Mouse (Mus musculus): Measurements from ENCODE around the gene Megf9. TPM values are rescaled to one million over a fixed set of nuclear protein-coding genes. Genes with fewer than 3 reads are reported as not detected.

The Megf9 gene
- polyA plus RNA-seq, 1 experiment from 2014 or later = 32.5 TPM

DNA sequence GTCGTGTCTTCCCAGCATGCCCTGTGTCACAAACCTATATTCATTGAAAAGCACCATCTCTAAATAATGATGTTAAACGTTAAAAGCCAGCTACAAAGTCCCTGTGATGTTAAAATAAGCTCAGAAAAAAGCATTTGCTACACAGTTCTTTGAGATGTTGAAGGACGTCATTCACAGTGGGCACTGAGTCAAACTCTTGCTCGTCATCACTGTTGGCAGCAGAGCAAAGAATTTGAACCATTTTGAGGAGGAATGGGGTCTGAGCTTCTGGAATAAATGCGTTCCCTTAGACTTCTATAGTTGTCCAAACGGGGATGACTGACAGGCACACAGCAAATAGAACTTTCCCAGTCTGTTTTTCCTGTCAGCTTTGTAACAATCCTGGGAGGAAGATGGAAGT lies 5.9 kb upstream of the Megf9 start:
- no peaks in the 10 kb centered on the region for H3K9me3 ChIP-seq
- H3K4me2 ChIP-seq (replicated peaks) = no peak overlapping the region
- H3K36me3 ChIP-seq = no peaks in the 10 kb centered on the region
- H3K4me1 ChIP-seq = peaks cover 12% of the 10 kb centered on the region
- H3K27me3 ChIP-seq (replicated peaks) = no peaks in the 10 kb centered on the region
- WGBS = 85% methylated on average over 6 of the region's 6 CpGs
- no peak overlapping the region for H3K27ac ChIP-seq
- no peak overlapping the region for H3K9ac ChIP-seq
- no peak overlapping the region for H3K4me3 ChIP-seq
- ATAC-seq (ENCODE audit: low FRiP score, low read depth) = no peak

DNA sequence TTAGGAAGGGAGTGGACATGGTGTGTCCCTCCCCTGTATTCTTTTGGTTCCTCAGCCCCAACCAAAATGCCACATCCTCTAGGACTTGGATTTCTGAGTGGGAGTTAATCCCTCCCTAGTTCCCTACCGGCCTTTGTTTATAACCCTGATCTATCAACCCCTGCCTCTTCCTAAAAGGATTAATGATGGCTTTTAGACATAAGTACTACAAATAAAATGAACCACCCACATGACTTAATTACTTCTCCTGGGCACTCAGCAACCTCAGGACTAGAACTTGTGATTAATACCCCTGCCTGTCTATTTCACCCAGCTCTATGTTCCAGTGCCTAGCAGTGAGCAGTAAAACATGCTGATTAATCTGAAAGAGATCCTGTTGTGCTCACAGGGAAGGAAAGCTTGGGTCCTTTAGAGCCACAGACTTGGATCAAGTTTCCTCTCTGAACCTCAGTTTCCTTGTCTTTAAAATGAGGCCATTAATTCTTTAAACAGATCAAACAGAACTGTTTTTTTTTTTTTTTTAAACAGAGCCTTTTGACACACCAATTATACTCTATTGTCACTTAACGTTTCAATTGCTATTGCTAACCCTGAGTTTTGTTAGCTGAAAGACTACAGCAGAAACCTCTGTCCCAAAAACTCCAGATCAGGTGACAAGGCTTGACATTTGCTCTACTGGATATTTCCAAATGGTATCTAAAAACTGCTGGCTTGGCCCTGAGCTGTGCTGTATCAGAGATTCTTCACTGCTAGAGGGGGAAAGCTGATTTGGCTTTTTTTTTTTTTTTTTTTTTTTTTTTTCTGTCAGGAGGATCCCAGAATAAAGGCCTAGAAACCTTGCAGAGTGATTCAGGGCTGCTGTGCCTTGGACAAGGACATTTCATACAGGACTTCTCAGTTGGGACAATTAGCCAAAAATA lies 2.1 kb upstream of the Megf9 start:
- Histone ChIP-seq H3K9ac (no peak overlapping the region), H3K27me3 (replicated peaks) (no peaks in the 10 kb centered on the region), H3K4me3 (no peak overlapping the region), H3K4me2 (replicated peaks) (no peak overlapping the region), H3K27ac (no peak overlapping the region), H3K9me3 (no peaks in the 10 kb centered on the region), H3K36me3 (no peaks in the 10 kb centered on the region), H3K4me1 (peaks cover 25% of the 10 kb centered on the region)
- no peak for ATAC-seq (ENCODE audit: low FRiP score, low read depth)
- WGBS = 4% methylated on average over 2 of the region's 2 CpGs

- no peaks in the 10 kb centered on the region for H3K9me3 ChIP-seq
- H3K4me3 ChIP-seq = peak overlapping the region; percentile 88
- H3K27me3 ChIP-seq (replicated peaks) = no peaks in the 10 kb centered on the region
- H3K27ac ChIP-seq = peak overlapping the region; percentile 100
- H3K4me1 ChIP-seq = peaks cover 33% of the 10 kb centered on the region
- no peaks in the 10 kb centered on the region for H3K36me3 ChIP-seq
- peak overlapping the region; percentile 93 for H3K9ac ChIP-seq
- ATAC-seq (ENCODE audit: low FRiP score, low read depth) = peak; percentile 1; the same call in 1 of the 2 replicates
- H3K4me2 ChIP-seq (replicated peaks) = peak overlapping the region; percentile 66
- WGBS = 12% methylated on average over 7 of the region's 7 CpGs
Measured at GRCm38 (mm10) chr4:70535711-70536311, 1.0 kb upstream of the Megf9 start.

DNA sequence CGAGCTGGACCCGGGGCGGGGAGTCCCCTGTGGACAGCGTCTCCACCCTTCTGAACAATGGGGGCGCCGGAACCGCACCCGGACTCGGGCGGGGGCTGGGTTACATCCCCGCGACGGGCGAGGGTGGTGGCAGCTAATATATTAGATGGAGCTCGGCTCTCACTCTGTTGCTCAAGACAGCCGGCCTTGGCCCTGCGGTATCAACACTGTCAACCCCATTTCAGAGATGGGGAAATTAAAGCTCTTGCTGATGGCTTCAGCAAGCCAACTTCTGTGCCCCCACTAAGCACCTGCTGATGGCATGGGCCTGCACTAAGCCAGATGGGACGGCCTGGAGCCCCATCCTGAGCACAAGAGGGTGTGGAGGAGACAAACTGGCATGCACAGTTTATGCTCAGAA lies 494 bp upstream of the Megf9 start:
- peak overlapping the region; percentile 100 for H3K27ac ChIP-seq
- H3K9ac ChIP-seq = peak overlapping the region; percentile 93
- H3K4me1 ChIP-seq = peaks cover 36% of the 10 kb centered on the region
- H3K9me3 ChIP-seq = no peaks in the 10 kb centered on the region
- no peaks in the 10 kb centered on the region for H3K36me3 ChIP-seq
- no peaks in the 10 kb centered on the region for H3K27me3 ChIP-seq (replicated peaks)
- H3K4me2 ChIP-seq (replicated peaks) = peak overlapping the region; percentile 66
- ATAC-seq (ENCODE audit: low FRiP score, low read depth) = peak; percentile 66
- peak overlapping the region; percentile 88 for H3K4me3 ChIP-seq
- WGBS = 1% methylated on average over 18 of the region's 18 CpGs

DNA sequence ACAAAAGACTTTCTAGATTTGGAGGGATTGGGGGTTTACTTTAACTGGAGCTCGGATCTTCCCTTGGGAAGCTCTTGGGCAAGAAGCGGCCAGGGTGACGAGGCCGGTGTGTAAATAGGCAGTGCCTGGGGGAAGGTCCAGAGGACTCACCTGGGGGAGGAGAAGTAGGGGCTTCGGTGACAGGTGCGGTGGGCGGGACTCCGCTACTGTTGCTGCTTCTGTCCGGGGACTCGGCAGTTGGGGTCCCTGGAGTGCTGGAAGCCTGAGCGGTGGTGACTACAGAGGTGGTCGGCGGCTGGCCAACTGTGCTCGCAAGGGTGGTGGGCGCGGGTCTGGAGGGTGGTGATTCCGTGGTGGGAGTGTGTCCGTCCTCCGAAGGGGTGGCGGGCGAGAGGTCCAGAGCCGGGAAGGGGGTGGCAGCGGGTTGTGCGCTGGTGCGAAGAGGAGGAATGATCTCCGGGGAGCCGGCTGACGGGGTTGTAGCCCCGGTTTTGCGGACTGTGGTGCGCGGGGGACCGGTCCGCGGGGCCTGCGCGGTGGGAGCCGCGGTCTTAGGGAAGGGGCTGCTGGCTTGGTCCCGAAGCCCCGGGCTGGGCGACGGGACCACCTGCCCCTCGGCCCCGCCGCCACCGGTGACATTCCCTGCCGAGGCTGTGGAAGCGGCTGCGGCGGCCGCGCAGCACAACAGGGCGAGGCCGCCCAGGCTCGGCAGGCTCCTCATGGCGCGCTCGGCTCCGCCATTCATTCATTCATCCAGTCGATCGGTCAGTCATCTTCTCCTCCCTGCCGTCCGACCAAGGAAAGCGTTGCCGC lies 511 bp downstream of the Megf9 start:
- Histone ChIP-seq H3K4me2 (replicated peaks) (peak overlapping the region; percentile 66), H3K9me3 (no peaks in the 10 kb centered on the region), H3K4me3 (peak overlapping the region; percentile 88), H3K27me3 (replicated peaks) (no peaks in the 10 kb centered on the region), H3K9ac (peak overlapping the region; percentile 93), H3K27ac (peak overlapping the region; percentile 75), H3K36me3 (no peaks in the 10 kb centered on the region), H3K4me1 (peaks cover 36% of the 10 kb centered on the region)
- WGBS = under 1% methylated on average over 63 of the region's 66 CpGs
- ATAC-seq (ENCODE audit: low FRiP score, low read depth) = peak; percentile 66

DNA sequence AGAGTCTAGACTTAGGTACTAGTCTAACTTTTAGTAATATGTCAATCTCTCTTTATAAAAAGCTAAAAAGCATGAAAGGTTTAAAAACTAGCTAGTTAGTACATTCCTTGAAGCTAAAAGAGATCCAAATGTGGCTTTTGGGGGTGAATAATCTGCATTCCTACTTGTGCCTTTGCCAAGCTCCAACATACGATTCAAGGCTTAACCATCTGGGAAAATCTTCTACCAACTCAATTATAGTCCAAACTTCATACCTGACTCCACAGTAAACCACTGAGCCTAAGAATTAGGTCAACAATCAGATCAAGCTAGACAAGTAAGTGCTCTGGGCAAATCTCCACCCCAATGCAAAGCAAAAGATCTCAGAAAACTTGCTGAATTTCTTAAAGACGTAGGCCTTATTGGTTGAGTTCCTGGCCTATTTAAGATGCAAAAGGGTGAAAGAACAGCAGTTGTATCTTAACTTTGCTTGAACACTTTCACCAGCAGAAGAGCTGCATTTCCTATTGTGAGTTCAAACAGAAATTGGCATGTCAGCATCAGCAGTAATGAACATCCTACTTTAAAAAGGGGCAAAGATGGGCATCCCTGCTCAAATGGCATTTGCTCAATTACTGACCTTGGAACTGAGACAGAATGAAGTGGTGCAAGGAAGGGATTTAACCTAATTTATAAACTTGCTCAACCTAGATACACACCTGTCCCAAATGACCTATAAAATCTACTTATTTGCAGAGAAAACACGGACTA lies 1.6 kb downstream of the Megf9 start:
- no peak overlapping the region for H3K27ac ChIP-seq
- WGBS = 43% methylated on average over 3 of the region's 3 CpGs
- peak overlapping the region; percentile 93 for H3K9ac ChIP-seq
- H3K9me3 ChIP-seq = no peaks in the 10 kb centered on the region
- H3K4me2 ChIP-seq (replicated peaks) = peak overlapping the region; percentile 66
- H3K27me3 ChIP-seq (replicated peaks) = no peaks in the 10 kb centered on the region
- no peaks in the 10 kb centered on the region for H3K36me3 ChIP-seq
- H3K4me1 ChIP-seq = peaks cover 36% of the 10 kb centered on the region
- ATAC-seq (ENCODE audit: low FRiP score, low read depth) = no peak
- peak overlapping the region; percentile 88 for H3K4me3 ChIP-seq

GRCm38 (mm10) chr4:70531021-70531420 lies 3.8 kb downstream of the Megf9 start:
- Histone ChIP-seq H3K9ac (no peak overlapping the region), H3K36me3 (no peaks in the 10 kb centered on the region), H3K4me3 (0 out of 2 replicates have a peak overlapping the region, but pooled peaks have one; percentile 4), H3K4me1 (peaks cover 27% of the 10 kb centered on the region), H3K27me3 (replicated peaks) (no peaks in the 10 kb centered on the region), H3K9me3 (no peaks in the 10 kb centered on the region), H3K27ac (no peak overlapping the region), H3K4me2 (replicated peaks) (peak overlapping the region; percentile 46)
- 81% methylated on average over 1 of the region's 1 CpGs for WGBS
- no peak for ATAC-seq (ENCODE audit: low FRiP score, low read depth)

DNA sequence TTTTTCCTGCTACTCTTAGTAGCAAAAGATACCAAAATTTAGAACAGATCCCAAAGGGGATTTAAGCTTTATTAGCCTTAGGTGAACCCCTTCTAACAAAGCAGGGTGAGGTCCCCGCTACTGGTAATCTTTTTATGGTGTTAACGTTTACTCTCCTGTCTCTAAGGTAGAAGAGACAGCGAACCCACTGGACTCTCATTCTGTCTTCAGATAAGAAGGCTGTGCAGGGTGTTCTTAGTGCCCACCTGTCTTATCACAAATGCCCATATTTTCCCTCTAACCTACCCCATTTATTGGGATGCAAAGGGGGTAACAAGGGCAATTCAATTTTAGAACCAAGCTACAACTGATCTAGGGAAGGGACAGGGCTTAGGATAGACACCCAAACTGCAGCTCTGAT lies 6.2 kb downstream of the Megf9 start:
- H3K9ac ChIP-seq = no peak overlapping the region
- no peak for ATAC-seq (ENCODE audit: low FRiP score, low read depth)
- H3K36me3 ChIP-seq = no peaks in the 10 kb centered on the region
- WGBS = 86% methylated on average over 3 of the region's 3 CpGs
- H3K4me2 ChIP-seq (replicated peaks) = no peak overlapping the region
- no peaks in the 10 kb centered on the region for H3K9me3 ChIP-seq
- peaks cover 23% of the 10 kb centered on the region for H3K4me1 ChIP-seq
- no peak overlapping the region for H3K27ac ChIP-seq
- no peaks in the 10 kb centered on the region for H3K27me3 ChIP-seq (replicated peaks)
- H3K4me3 ChIP-seq = no peak overlapping the region

GRCm38 (mm10) chr4:70523346-70523745 lies 11.4 kb downstream of the Megf9 start:
- Histone ChIP-seq H3K27ac (no peak overlapping the region), H3K9me3 (no peaks in the 10 kb centered on the region), H3K4me3 (no peak overlapping the region), H3K4me1 (no peaks in the 10 kb centered on the region), H3K36me3 (no peaks in the 10 kb centered on the region), H3K9ac (no peak overlapping the region), H3K27me3 (replicated peaks) (no peaks in the 10 kb centered on the region), H3K4me2 (replicated peaks) (no peak overlapping the region)
- ATAC-seq (ENCODE audit: low FRiP score, low read depth) = no peak
- 87% methylated on average over 2 of the region's 2 CpGs for WGBS

DNA sequence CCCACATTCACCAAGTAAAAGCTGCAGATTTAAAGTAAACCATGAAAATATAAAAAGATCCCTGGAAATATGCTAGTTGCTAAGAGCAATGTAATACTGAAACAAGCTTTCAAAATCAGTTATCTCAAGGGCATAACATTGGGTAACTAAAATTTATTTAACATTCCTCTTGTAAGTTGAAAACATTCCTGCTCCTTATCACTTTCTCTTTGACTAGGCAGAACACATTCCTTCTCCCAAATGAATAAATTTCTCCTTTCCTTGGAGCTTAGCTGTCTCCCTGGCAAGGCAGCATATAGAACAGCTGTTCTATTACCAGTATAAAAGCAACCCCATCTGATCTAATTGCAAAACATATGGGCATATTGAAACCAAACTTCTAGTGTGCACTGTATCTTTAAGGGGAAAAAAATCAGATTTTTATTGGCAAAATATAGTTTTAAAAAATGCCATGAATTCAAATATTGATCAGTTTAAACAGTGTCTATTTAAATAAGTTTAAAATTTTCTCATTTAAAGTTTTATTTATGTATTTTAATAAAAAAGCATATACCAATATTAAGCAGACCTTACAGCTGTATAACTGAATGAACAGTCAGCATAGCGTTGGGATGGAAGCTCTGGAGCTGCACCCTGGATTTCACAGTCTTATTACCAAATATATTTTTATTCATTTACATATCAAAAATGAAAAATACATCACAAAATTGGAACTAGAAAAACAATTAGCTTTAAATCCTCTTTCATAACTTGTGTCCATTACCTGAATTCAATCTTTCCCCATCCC lies 13.1 kb downstream of the Megf9 start:
- no peak overlapping the region for H3K4me3 ChIP-seq
- 98% methylated on average over 1 of the region's 1 CpGs for WGBS
- H3K9me3 ChIP-seq = no peaks in the 10 kb centered on the region
- H3K9ac ChIP-seq = no peak overlapping the region
- H3K27ac ChIP-seq = no peak overlapping the region
- no peaks in the 10 kb centered on the region for H3K36me3 ChIP-seq
- H3K4me1 ChIP-seq = no peaks in the 10 kb centered on the region
- ATAC-seq (ENCODE audit: low FRiP score, low read depth) = no peak
- H3K27me3 ChIP-seq (replicated peaks) = no peaks in the 10 kb centered on the region
- no peak overlapping the region for H3K4me2 ChIP-seq (replicated peaks)

DNA sequence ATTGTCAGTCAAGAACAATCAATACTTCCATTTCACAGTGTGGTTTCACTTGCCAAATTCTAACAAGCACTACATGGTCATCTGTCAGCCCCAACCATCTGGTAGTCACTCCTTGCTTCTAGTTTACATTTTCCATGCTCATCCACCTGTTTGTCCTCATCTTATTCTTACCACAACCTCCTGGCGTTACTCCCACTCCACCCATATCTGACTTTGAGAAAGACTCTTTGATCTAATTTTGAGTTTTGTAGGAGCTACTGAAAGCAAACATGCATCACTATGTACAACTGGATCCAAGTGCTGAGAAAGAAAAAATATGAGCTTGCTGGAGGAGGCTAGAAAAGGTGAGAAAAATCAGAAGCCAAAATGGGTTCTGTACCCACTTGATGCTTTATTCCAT lies 17.1 kb downstream of the Megf9 start:
- no peaks in the 10 kb centered on the region for H3K9me3 ChIP-seq
- H3K4me1 ChIP-seq = no peaks in the 10 kb centered on the region
- H3K4me3 ChIP-seq = no peak overlapping the region
- WGBS = 76% methylated on average over 1 of the region's 1 CpGs
- H3K9ac ChIP-seq = no peak overlapping the region
- H3K27ac ChIP-seq = no peak overlapping the region
- H3K36me3 ChIP-seq = no peaks in the 10 kb centered on the region
- ATAC-seq (ENCODE audit: low FRiP score, low read depth) = no peak
- H3K4me2 ChIP-seq (replicated peaks) = no peak overlapping the region
- no peaks in the 10 kb centered on the region for H3K27me3 ChIP-seq (replicated peaks)

Data from neural tube, embryonic 12.5 days (tissue).